Mouse (Mus musculus): ENCODE measurements around the gene Ksr1.

DNA sequence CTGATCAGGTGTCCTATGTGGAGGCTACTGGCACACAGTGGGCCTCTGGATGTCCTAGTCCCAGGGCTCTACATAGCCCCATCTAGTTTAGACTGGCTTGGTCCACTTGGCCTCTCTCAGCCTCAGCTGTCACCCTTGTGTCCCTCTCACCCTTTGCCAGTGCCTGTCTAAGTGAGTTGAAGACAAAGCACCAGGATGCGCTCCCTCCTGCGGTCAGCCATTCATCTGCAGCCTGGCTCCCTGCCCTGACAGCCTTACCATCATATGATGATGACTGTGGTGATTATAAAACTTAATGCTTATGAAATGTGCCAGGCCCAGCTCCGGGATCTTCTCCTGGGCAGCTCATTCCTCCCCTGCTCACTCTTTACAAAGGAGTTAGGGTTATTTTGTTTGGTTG is 30.5 kb upstream of the Ksr1 start:
- no peak for TF ChIP-seq POLR2A (IDR thresholded peaks at IDR 0.05; ENCODE audit: borderline replicate concordance, control insufficient read depth, low read depth, low read length)
- no peak for TF ChIP-seq CTCF (IDR thresholded peaks at IDR 0.05; ENCODE audit: control insufficient read depth, insufficient read depth, low read length)

Data from bone marrow, adult 2 months (tissue).